Mouse (Mus musculus) gonadal fat pad, adult 2 months (tissue): ENCODE measurements around the gene Ankrd60. TPM values are rescaled to one million over a fixed set of nuclear protein-coding genes. Genes with fewer than 3 reads are reported as not detected.

Experiments
- DNase-seq: peaks from one replicate; pipeline ENCODE4 v3.0.0-alpha.2; 2012; ENCODE audit warnings: low read depth
- polyA plus RNA-seq: library from polyadenylated mRNA; depleted of rRNA; stranded (reverse); fragments of >200 nt; gene quantifications from 2 replicates; pipeline ENCODE4 v1.2.3, GENCODE M21; 2012

Ankrd60 gene
- polyA plus RNA-seq, 1 experiment: 1.5 TPM

DNA sequence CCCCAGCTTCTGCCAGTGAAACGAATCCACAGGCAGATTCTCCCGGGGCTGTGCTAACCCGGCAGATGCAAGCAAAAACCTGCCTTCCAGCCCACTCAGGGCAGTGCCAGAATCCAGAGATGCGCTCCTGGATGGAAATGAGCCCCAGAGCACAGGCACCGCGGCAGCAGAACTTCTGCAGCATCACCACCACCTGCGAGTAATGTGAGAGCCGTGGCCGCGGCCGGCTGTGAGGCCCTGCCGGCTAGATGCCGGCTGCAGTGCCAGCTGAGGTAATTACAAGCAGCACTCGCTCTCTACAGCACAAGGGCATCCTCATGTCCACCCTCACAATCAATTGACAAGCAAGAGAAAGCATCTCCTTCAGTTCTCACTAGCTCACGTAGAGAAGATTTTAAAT, 6.2 kb upstream of the Ankrd60 start:
- no peak for DNase-seq

- DNase-seq: no peak
Measured at GRCm38 (mm10) chr2:173583455-173583854, 5.3 kb upstream of the Ankrd60 start.

DNA sequence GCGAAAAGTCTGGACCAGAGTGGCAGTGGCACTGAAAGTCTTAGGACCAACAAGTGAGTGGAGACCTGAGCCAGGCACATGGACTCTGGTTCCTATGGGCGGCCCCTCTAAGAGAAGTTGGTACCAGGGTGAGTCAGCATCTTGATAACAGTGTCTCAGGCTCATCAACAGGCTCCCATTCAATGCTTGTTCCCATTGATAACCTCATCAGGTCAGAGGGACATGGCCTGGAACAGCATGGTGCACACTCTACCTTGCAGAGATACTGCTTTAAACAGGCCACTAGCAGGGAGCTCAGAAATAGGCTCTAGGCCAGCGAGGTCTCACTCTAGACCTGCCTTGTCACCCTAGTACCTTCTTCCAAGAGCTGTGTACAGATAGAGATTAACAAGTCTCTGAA, 4.7 kb upstream of the Ankrd60 start:
- no peak for DNase-seq

- DNase-seq: no peak
Measured at GRCm38 (mm10) chr2:173581096-173581495, 2.9 kb upstream of the Ankrd60 start.

- DNase-seq: no peak
Measured at GRCm38 (mm10) chr2:173578595-173578994, 430 bp upstream of the Ankrd60 start.

- no peak for DNase-seq
Measured at GRCm38 (mm10) chr2:173564179-173564578, 14.0 kb downstream of the Ankrd60 start.

DNA sequence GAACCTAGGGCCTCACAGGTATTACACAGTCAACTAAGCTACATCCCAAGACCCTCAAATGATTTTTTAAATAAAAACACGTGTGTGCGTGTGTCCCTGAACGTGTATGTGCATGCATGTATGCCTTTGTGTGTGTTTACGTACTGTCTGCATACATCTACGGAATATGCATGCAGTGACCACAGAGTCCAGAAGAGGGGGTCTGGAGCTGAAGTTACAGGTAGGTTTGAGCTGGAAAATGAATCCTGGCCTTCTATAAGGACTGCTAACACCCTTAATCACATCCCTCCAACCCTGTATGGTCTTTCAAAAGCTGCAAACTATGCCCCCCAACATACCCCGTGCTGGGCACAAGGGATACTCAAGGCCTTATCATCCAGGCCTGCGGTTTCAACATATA, 14.8 kb downstream of the Ankrd60 start:
- no peak for DNase-seq

GRCm38 (mm10) chr2:173561851-173562442, 16.2 kb downstream of the Ankrd60 start:
- no peak for DNase-seq

DNA sequence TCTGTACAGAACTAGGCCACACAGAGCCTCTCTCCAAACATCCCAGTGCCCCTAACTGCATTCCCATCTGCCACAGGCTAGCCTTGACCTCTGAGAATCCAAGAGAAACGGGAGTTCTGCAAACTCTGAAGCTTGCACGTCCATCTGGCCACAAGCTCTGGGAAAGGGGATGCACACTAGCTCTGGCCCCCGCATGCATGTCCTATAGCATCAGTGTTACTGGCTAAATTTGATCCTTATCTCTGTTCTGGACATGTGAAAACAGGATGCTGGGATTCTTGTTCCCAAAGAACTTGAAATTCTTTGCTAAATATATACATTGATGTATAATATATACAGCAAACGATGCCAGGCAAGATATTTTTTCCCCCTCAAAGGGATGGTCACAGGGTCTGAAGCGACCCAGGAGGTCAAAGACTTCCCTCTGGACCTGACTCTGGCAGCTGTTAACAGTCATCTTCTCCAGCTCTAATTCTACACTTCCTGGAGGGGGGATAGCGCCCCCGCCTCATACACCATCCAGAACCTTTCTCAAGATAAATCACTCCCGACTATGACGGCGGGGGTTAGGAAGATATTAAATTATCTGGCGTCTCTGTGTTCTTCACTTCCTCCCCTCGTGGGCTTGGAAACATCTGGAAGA, 19.3 kb downstream of the Ankrd60 start:
- DNase-seq: no peak

- no peak for DNase-seq
Measured at GRCm38 (mm10) chr2:173553863-173554262, 24.3 kb downstream of the Ankrd60 start.

GRCm38 (mm10) chr2:173550681-173551080, 27.5 kb downstream of the Ankrd60 start:
- DNase-seq: no peak

DNA sequence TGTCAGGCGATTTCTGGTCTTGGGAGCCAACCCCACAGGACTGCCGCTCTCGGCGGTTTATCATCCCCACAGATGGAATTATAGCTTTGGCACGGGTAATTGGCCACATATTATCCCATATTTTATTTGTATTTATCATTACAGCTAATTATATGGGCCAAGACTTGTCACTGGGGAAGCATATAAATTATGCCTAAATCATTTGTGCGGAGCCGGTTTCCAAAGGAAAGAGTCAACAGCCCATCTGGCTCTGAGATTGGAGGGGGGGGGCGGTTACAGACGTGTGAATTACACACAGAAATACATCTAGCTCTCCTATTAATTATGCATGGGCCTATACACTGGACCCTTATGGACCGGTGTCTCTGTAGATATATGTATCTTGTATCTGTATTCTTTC, 28.9 kb downstream of the Ankrd60 start:
- no peak for DNase-seq

DNA sequence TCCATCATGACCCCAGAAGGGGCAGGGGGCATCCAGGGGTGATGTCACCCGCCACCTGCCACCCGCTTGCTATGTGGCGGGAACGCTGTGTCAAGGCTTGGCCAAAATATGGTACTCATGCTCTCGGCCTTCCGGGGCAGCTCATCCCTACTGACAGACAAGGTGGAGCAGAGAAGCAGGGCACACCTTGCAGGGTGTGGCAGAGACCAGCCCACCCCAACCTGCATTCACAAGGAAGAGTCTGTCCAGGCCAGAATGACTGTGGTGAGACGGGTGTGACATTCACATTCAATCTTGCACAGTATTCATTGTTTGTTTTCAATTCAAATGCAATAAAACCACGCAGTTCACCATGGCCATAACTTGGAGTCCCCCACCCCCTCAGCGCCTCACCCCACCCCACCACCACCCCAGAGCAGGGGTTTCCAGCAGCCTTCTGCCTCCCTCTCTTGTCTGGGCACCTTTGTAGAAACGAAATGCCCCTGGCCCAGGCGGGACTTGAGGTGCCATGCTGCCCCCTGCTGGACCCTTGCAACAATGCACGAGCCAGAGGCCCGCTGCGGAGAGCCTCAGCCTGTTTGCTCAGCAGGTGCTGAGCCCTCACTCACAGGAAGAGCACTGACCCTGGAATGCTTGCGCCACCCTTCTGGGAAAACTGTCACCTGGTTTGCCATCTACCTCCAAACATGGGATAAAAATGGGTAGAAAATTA, 32.0 kb downstream of the Ankrd60 start:
- DNase-seq: no peak

DNA sequence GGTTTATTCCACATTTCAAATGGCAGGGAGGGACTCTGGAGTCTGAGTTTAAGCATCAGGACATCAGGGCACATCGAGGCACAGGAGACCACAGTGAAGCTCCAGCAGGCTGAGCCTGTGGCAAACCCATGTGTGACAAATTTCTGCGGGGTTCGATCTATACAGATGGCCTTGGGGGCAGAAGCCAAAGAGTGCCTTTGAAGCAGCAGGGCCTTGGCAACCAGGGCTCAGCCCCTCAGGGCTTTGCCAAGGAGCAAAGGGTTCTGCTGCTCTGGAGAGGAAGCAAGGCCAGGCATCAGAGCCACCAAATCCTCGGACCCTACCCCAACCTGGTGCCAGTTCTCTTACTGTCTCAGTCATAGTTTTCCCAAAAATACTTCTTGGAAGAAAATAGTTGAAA, 35.4 kb downstream of the Ankrd60 start:
- DNase-seq: no peak

DNA sequence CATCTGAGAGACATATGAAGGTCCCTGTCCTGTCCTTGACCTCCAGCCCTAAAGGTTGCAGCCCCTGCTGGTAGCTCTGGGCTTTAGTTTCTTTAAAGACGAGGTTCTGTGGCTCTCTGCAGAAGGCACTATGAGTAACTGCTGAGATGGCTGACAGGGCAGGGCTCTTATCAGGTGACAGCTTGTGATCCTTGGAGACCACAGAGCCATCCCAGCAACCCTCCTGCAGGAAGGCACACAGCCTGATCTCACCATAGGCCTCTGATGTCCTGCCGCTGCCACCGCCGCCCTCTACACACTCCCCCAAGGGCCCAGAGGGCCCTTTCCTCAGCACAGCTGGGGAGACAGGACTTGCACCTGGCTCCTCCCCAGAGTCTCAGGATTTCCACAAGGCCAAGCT, 36.4 kb downstream of the Ankrd60 start:
- DNase-seq: no peak

GRCm38 (mm10) chr2:173539781-173540180, 38.4 kb downstream of the Ankrd60 start:
- DNase-seq: no peak

- no peak for DNase-seq
Measured at GRCm38 (mm10) chr2:173535886-173536285, 42.3 kb downstream of the Ankrd60 start.

DNA sequence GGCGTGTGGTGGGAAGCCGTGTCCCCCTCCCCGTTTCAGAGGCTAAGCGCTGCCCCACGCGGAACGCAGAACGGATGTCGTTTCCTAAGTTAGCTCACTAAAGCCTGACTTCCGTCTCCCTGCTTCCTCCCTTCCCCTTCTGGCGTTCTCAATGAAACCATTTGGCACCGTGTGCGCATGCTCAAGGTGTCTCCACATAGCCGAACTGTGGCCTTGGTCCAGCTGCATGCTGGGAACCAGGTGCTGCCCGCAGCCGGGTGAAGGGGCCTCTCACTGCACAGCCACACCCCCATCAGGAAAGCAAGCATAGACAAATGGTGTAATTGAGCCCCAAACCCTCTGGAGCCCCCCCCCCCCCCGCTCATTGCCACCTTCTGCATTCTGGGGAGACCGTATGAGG, 42.8 kb downstream of the Ankrd60 start:
- DNase-seq: no peak

- DNase-seq: no peak
Measured at GRCm38 (mm10) chr2:173534581-173534980, 43.6 kb downstream of the Ankrd60 start.

DNA sequence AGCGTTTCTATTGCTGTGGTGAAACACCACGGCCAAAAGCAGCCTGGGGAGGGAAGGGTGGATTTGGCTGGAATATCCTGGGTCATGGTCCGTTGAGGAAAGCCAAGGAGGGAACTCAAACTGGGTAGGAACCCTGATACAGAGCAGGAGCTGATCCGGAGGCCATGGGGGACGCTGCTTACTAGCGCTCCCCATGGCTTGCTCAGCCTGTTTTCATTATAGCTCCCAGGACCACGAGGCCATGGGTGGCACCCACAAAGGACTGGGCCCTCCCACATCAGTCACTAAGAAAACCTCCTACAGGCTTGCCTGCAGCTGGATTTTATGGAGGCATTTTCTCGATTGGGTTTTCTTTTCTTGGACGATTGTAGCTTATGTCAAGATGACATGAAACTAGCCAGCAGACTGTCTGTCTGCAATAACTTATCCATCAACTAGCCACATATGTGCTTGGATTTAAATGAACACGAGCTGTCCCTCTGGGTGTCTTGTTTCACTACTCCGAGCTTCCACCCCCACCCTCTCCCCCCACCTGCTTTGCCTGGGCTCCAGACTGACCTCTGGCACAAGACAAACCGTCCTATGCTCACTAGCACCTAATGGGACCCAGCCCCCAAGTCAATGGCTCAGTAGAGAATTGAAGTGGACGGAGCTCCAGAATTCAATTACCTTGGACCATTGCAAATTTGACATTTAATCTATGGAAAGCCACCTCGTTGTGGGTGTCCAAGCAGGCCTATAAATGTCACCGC, 45.3 kb downstream of the Ankrd60 start:
- DNase-seq: no peak

- DNase-seq: no peak
Measured at GRCm38 (mm10) chr2:173528493-173528892, 49.7 kb downstream of the Ankrd60 start.

DNA sequence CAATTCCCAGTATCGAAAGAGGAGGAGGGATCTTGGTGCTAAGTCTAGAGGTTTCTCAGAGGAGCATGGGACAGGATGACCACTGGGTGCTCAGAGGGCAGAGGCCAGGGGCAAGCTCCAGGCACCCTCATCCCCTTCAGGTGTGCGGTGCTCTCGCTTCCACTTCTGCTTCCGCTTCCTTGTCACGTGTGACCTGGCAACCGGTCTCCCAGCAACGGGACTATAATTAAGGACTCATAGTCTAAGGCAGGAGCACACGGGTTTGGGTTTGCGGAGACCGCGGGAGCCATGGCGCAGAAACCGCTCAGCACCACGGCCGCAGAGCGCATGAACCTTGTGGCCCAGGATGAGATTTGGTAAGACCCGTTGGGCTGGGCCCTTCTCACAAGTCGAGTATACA, 55.8 kb downstream of the Ankrd60 start, which contains the start of gene 1700021F07Rik:
Gene 1700021F07Rik, plus strand, starts transcription at position 211 of the 400 bp plus-strand sequence.
- DNase-seq: no peak
